Mouse (Mus musculus) testis, adult 2 months (tissue): Measurements from ENCODE around the gene Vps54. TPM values are rescaled to one million over a fixed set of nuclear protein-coding genes. Genes with fewer than 3 reads are reported as not detected.

Experiments used
- H3K27ac ChIP-seq: fragments of 200-500 bp; 2 replicates; pipeline ENCODE4 v1.5.1; 2012; ENCODE audit warnings: low read depth, low read length; ENCODE audit not compliant: control insufficient read depth, insufficient read depth
- H3K27me3 ChIP-seq: fragments of 200-500 bp; 2 replicates; pipeline ENCODE4 v1.6.1; 2012; ENCODE audit warnings: mild to moderate bottlenecking, low read length, moderate library complexity; ENCODE audit not compliant: control insufficient read depth, insufficient read depth
- H3K36me3 ChIP-seq: fragments of 200-500 bp; 2 replicates; pipeline ENCODE4 v1.6.1; 2012; ENCODE audit warnings: mild to moderate bottlenecking, low read length; ENCODE audit not compliant: control insufficient read depth, insufficient read depth
- H3K4me1 ChIP-seq: fragments of 200-500 bp; 2 replicates; pipeline ENCODE4 v1.6.1; 2012; ENCODE audit warnings: low read length; ENCODE audit not compliant: control insufficient read depth, insufficient read depth
- H3K4me3 ChIP-seq: fragments of 200-500 bp; 2 replicates; pipeline ENCODE4 v1.5.1; 2012; ENCODE audit warnings: low read depth, mild to moderate bottlenecking, low read length, moderate library complexity, mixed read lengths; ENCODE audit not compliant: control insufficient read depth
- CTCF ChIP-seq: fragments of 200-500 bp; IDR thresholded peaks from 2 replicates; pipeline ENCODE4 v1.5.1; 2012; ENCODE audit warnings: low read depth, mild to moderate bottlenecking, inconsistent platforms, low read length, moderate library complexity; ENCODE audit not compliant: control insufficient read depth, insufficient read depth, insufficient replicate concordance
- POLR2A ChIP-seq: fragments of 200-500 bp; IDR thresholded peaks from 2 replicates; pipeline ENCODE4 v1.6.1; 2012; ENCODE audit warnings: low read depth, mild to moderate bottlenecking, inconsistent platforms, low read length, moderate library complexity; ENCODE audit not compliant: control insufficient read depth
- polyA plus RNA-seq: library from polyadenylated mRNA; depleted of rRNA; stranded (reverse); fragments of >200 nt; gene quantifications from 2 replicates; pipeline ENCODE4 v1.2.3, GENCODE M21; 2012

Gene Vps54
- polyA plus RNA-seq, 1 experiment, result 7.1 TPM

DNA sequence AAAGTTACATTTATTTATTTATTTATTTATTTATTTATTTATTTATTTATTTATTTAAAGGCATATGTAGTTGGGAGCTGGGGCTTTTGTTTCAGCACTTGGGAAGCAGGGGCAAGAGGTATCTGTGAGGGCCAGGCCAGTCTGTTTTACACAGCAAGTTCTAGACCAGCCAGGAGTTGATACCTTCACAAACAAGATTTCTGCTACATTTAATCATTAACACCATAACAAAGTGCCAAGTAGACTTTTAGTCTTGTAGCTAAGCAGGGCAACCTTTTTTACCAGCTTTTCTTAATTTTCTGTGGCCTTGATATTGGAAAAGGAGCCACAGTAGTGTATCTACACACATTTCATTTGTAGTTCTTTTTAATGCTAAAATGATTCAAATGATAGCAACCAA lies 3.7 kb upstream of the Vps54 start:
- no peak overlapping the region for H3K27ac ChIP-seq
- no peaks in the 10 kb centered on the region for H3K27me3 ChIP-seq
- no peaks in the 10 kb centered on the region for H3K36me3 ChIP-seq
- TF ChIP-seq POLR2A (no peak), CTCF (no peak)
- H3K4me1 ChIP-seq, result peaks cover 3% of the 10 kb centered on the region
- H3K4me3 ChIP-seq, result no peak overlapping the region

DNA sequence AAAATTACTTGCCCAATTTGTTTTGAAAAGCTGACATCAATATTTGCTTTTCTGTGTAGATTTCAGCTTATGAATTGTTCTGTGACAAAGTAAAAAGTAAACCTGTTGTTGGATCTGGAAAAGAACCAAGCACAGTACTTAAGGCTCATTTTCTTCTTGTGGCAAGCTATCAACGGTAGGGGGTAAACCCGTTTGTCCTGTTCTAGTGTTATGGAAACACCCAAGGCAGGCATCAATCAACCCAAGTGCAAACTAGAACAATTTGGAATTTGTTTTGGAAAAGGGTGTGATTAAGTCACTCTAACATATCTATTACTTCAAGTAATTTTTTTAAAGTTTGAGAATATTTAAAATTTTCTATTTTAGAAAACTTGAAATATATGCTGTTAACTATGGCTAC lies 3.3 kb upstream of the Vps54 start:
- Histone ChIP-seq H3K27me3 (no peaks in the 10 kb centered on the region), H3K4me1 (peaks cover 3% of the 10 kb centered on the region), H3K4me3 (no peak overlapping the region), H3K27ac (no peak overlapping the region), H3K36me3 (no peaks in the 10 kb centered on the region)
- TF ChIP-seq POLR2A, result no peak
- TF ChIP-seq CTCF, result no peak

DNA sequence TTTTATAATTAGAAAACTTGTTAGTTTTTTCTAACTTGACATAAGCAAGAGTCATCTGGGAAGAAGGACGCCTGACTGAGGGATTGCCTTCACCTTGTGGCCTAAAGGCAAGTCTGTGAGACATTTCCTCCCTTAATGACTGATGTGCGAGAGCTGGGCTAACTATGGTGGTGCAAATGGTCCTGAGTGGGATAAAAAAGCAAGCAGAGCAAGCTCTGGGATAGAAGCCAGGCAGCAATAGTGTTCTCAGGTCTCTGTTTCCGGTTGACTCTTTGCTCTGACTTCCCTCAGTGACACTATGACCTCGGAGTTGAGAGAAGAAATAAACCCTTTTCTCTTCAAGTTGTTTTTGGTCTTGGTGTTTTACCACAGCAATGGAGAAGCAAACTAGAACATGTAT lies 2.1 kb upstream of the Vps54 start:
- H3K4me1 ChIP-seq, result peaks cover 3% of the 10 kb centered on the region
- H3K4me3 ChIP-seq, result no peak overlapping the region
- TF ChIP-seq CTCF (no peak), POLR2A (no peak)
- no peaks in the 10 kb centered on the region for H3K36me3 ChIP-seq
- H3K27ac ChIP-seq, result no peak overlapping the region
- no peaks in the 10 kb centered on the region for H3K27me3 ChIP-seq

DNA sequence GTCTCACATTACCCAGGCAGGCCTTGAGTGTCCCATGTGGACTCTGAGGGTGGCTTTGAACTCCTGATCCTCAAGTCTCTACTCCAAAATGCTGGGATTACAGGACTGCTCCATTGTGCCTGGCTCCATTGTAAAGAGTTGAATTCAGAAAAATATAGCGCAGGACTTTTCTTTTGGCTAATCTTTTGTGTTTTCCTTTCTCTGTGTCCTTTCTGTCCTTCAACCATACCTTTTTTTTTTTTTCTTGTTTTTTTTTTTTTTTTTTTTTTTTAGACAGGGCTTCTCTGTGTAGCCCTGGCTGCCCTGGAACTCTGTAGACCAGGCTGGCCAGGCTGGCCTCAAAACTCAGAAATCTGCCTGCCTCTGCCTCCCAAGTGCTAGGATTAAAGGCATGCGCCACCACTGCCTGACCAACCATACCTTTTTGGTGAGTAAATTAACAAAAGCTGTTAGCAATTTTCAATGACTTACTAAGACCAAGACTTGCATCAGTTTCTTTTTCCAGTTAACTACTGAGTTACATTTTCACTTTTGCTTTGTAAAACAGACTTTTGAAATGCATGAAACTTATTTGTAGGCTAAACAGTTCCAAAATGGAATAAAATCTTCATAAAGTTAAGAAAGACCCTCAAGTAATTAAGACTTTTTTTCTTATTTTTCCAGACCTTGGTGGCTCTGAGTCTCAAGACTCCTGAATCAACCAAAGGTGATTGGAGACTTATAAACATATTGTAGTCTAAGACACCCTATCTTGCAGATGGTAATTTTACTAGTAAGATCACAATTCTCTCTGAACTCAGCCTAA lies 1.4 kb upstream of the Vps54 start:
- Histone ChIP-seq H3K4me1 (peaks cover 3% of the 10 kb centered on the region), H3K27ac (peak overlapping the region; percentile 99)
- TF ChIP-seq CTCF, result no peak
- no peak for TF ChIP-seq POLR2A

DNA sequence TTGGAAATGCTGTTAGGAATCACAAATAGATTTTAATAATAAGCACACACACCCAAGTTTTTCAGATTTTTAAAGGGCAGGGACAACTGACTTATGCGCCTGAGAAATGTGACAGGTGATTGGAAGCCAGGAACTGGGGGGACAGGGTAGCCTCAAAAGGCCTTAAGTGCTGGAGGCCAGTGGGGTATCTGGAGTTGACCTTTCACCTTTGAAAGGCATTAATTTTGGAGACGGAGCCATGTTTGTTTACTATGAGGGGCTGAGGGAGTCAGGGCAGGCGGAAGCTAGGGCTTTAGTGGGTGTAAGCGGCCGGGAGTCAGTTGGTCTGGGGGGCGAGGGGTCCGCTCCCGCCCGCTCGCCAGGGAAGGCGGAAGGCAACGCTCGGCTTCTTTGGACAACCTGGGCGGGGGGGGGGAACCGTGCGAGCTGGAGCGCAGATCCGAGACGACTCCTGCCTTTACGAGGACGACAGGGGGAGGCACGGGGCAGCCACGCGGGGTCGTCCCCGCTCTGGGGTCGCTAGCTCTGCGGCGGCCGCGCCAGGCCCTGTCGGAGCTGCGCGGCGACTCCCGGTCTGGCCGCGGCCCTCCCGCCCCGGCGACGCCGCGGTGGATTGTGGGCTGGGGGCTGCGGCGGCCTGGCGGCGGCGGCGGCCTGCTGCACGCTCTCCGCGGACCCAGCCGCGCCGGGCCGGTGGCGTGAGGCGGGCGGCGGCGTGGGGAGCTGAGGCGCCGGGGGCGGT lies 631 bp upstream of the Vps54 start:
- Histone ChIP-seq H3K4me1 (peaks cover 3% of the 10 kb centered on the region), H3K36me3 (no peaks in the 10 kb centered on the region), H3K27me3 (no peaks in the 10 kb centered on the region), H3K27ac (peak overlapping the region; percentile 99), H3K4me3 (peak overlapping the region; percentile 99)
- TF ChIP-seq CTCF (no peak), POLR2A (peak; percentile 86)

More for the DNA sequence above, 1.4 kb upstream of the Vps54 start:
- H3K36me3 ChIP-seq, result no peaks in the 10 kb centered on the region
- H3K27me3 ChIP-seq, result no peaks in the 10 kb centered on the region
- no peak overlapping the region for H3K4me3 ChIP-seq

DNA sequence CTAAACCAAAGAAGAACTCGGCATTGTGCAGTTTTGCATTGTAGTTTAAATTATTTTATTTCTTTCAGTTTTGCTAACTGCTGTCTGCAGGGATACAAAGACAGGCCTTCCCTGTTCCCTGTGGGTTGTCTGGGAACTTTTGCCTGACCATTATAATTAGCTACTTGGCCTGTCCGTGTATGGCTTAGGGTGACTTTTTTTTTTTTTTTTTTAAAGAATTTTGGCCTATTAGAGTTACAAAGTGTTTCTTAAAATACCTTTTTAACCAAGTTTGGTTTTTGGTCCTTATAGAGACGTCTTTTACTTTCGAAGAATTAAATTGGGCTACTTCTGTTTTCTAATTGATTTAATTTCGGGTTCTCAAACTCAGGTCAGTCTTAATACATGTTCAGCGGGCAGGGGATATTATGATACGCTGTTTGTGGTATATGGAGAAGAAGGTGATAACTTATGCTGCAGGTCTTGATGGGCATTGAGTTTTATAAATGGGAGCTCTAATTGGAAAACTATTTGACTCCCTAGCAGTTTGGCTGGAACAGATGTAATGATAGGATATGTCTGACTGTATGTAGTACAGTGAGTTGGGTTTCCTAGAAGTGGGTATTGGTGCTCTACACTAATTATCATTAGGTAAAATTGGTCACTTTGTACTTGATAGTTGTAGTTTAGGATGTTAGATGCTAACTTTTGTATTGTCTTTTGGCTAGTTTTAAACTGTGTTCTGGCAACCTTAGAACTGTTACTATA lies 855 bp downstream of the Vps54 start:
- peaks cover 3% of the 10 kb centered on the region for H3K4me1 ChIP-seq
- H3K36me3 ChIP-seq, result no peaks in the 10 kb centered on the region
- no peaks in the 10 kb centered on the region for H3K27me3 ChIP-seq
- no peak for TF ChIP-seq POLR2A
- TF ChIP-seq CTCF, result no peak
- no peak overlapping the region; the same call in 1 of the 2 replicates for H3K4me3 ChIP-seq
- H3K27ac ChIP-seq, result no peak overlapping the region

DNA sequence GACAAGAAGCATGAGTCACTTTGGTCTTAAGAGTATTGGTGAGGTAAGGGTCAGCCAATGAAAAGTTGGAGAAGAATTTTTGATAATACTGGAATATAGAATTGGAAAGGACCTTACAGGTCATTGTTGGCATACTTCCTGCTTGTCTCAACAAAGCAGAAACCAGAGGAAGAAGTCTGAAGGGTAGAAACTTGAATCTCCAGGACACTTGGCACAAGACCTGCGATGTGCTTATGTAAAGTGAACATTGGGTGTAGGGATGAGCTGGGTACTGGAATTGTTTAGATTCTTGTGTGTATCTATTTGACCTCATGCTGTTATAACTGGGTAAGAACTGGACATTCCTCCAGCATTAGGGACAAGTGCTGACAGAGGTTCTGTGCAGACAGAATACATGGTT lies 2.3 kb downstream of the Vps54 start:
- Histone ChIP-seq H3K27ac (no peak overlapping the region), H3K27me3 (no peaks in the 10 kb centered on the region), H3K4me1 (peaks cover 3% of the 10 kb centered on the region), H3K36me3 (no peaks in the 10 kb centered on the region), H3K4me3 (no peak overlapping the region)
- no peak for TF ChIP-seq POLR2A
- TF ChIP-seq CTCF, result no peak
